Mouse (Mus musculus) limb, embryonic 10.5 days (tissue): ENCODE data around the gene Zfp949. TPM values are rescaled to one million over a fixed set of nuclear protein-coding genes. Genes with fewer than 3 reads are reported as not detected.
"Not testable (repeated sequence)": the region's sequence is repeated elsewhere in the genome, so short reads cannot be mapped to it uniquely, and the experiment has no call there.

Source experiments
- DNase-seq: peaks from one replicate; pipeline ENCODE4 v3.0.0-alpha.2; 2017; ENCODE audit warnings: low spot score
- H3K27ac ChIP-seq: fragments of 300-500 bp; sonication (generic); 2 replicates; pipeline ENCODE4 v1.5.1; 2016; ENCODE audit warnings: mild to moderate bottlenecking
- H3K27me3 ChIP-seq: fragments of 300-500 bp; sonication (generic); 2 replicates; pipeline ENCODE4 v1.6.1; 2016; ENCODE audit warnings: low read depth, mild to moderate bottlenecking; ENCODE audit not compliant: poor library complexity, severe bottlenecking
- H3K36me3 ChIP-seq: fragments of 300-500 bp; sonication (generic); 2 replicates; pipeline ENCODE4 v1.6.1; 2016; ENCODE audit warnings: mild to moderate bottlenecking, moderate library complexity
- H3K4me1 ChIP-seq: fragments of 300-500 bp; sonication (generic); 2 replicates; pipeline ENCODE4 v1.6.1; 2016
- H3K4me3 ChIP-seq: fragments of 300-500 bp; sonication (generic); 2 replicates; pipeline ENCODE4 v1.5.1; 2016; ENCODE audit warnings: mild to moderate bottlenecking, moderate library complexity
- H3K9me3 ChIP-seq: fragments of 300-500 bp; sonication (generic); replicated peaks from 2 replicates; pipeline ENCODE4 v1.6.1; 2016; ENCODE audit warnings: mild to moderate bottlenecking
- WGBS: fragments of 180-500 bp; shearing (Covaris S2); methylation state at CpG from one replicate; pipeline ENCODE4 v1.1.7; 2016; 5-methylcytosine and 5-hydroxymethylcytosine counted together
- polyA plus RNA-seq: library from polyadenylated mRNA; unstranded; fragments of >200 nt; fragmentation: Nextera tagmentation; extraction: Ambion mirVana; gene quantifications from 2 replicates; pipeline ENCODE4 v1.2.1, GENCODE M21; 2016

Gene Zfp949
- polyA plus RNA-seq, 1 experiment from 2014 or later, result 9.1 TPM

DNA sequence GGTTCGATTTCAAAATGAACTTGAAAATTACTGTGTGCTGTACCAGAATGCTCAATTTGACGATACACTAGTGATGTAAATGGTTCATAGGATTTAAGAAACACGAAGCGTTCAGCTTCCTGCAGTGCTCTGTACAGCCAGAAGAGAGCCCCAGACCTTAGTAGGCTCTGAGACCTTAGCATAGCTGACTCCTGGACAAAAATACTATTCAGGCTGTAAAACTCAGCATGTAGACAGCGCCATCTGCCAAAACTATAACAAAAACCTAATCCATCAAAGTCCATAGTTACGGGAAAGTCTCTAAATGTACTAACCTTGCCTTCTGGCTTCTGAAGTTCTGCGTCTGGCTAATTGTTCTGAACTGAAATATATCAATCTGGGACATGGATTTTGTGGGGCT, 550 bp upstream of the Zfp949 start:
- peaks cover under 1% of the 10 kb centered on the region; the same call in 1 of the 2 replicates for H3K36me3 ChIP-seq
- WGBS, result 39% methylated on average over 7 of the region's 7 CpGs
- DNase-seq, result no peak
- no peaks in the 10 kb centered on the region for H3K27me3 ChIP-seq
- H3K9me3 ChIP-seq, result no peaks in the 10 kb centered on the region
- H3K27ac ChIP-seq, result peak overlapping the region; percentile 85
- H3K4me3 ChIP-seq, result peak overlapping the region; percentile 69
- H3K4me1 ChIP-seq, result peaks cover 21% of the 10 kb centered on the region

DNA sequence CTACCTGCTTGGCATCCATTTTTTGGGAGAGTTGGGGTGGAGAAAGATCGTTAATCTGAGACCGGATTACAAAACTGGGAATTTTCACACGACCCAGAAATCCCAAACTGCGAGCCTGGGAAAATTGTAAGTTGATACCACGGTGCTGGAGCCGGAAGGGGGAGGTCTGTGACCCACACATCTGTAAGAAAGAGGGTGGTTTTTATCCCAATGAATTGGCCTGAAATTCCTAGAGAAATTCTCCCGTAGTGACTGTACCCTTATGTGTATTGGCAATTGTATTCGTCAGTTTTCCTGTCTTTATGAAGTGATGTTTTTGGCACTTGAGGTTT, 760 bp downstream of the Zfp949 start:
- H3K9me3 ChIP-seq, result no peaks in the 10 kb centered on the region
- H3K27ac ChIP-seq, result peak overlapping the region; percentile 85
- 4% methylated on average over 8 of the region's 8 CpGs for WGBS
- H3K27me3 ChIP-seq, result no peaks in the 10 kb centered on the region
- peaks cover 21% of the 10 kb centered on the region for H3K4me1 ChIP-seq
- DNase-seq, result no peak
- H3K4me3 ChIP-seq, result peak overlapping the region; percentile 69
- H3K36me3 ChIP-seq, result peaks cover 12% of the 10 kb centered on the region

DNA sequence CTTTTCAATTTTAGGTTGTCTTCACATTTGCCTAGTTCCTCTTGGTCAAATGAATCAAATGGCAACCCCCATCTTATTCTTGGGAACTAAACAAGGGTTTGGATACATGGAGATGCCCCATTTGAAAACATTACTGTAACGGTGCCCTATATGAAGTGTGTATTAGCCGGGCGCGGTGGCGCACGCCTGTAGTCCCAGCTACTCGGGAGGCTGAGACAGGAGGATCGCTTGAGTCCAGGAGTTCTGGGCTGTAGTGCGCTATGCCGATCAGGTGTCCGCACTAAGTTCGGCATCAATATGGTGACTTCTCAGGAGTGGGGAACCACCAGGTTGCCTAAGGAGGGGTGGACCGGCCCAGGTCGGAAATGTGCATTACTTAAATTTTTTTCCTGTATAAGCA, 5.3 kb downstream of the Zfp949 start:
- no peak for DNase-seq
- Histone ChIP-seq H3K9me3 (no peaks in the 10 kb centered on the region), H3K27me3 (no peaks in the 10 kb centered on the region), H3K4me3 (no peak overlapping the region), H3K4me1 (peaks cover 21% of the 10 kb centered on the region), H3K27ac (no peak overlapping the region), H3K36me3 (peaks cover 24% of the 10 kb centered on the region)
- 97% methylated on average over 14 of the region's 14 CpGs for WGBS

DNA sequence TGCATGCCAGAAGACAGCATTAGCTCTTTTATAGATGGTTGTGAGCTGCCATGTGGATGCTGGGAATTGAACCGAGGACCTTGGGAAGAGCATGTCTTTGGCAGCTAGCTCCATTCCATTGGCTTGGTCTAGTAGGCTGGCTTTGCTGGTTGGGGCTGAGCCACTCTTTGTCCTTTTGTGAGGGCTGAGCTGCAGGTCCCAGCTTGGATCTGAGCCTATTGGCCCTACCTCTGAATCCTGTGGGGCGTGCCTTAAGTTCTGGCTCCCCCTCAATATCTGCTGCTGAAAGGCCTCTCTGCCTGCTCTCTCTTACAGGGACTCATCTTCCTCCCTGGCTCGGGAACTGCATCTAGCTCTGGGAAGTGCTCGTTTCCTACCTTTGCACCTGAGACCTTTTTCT, 10.3 kb downstream of the Zfp949 start:
- H3K36me3 ChIP-seq, result peaks cover 41% of the 10 kb centered on the region
- WGBS, result 88% methylated on average over 4 of the region's 4 CpGs
- H3K27me3 ChIP-seq, result no peaks in the 10 kb centered on the region
- H3K27ac ChIP-seq, result no peak overlapping the region
- no peaks in the 10 kb centered on the region for H3K4me1 ChIP-seq
- no peak overlapping the region for H3K4me3 ChIP-seq
- no peak for DNase-seq
- no peaks in the 10 kb centered on the region for H3K9me3 ChIP-seq

DNA sequence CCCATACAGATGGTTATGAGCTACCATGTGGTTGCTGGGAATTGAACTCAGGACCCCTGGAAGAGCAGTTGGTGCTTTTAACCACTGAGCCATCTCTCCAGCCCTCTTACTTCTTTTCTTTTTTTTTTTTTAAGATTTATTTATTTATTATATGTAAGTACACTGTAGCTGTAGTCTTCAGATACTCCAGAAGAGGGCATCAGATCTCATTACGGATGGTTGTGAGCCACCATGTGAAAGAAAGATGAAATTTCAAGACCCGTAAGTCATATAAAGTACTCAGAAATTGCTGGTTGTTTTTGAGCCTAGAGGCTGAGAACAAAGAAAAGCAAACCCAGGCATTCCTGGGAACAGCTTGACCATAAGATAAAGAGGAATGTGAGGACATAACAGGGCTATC, 13.7 kb downstream of the Zfp949 start:
- peaks cover 53% of the 10 kb centered on the region for H3K36me3 ChIP-seq
- H3K4me3 ChIP-seq, H3K9me3 ChIP-seq, DNase-seq, H3K27ac ChIP-seq, H3K4me1 ChIP-seq, H3K27me3 ChIP-seq: not testable (repeated sequence)
- WGBS, result 96% methylated on average over 2 of the region's 2 CpGs

DNA sequence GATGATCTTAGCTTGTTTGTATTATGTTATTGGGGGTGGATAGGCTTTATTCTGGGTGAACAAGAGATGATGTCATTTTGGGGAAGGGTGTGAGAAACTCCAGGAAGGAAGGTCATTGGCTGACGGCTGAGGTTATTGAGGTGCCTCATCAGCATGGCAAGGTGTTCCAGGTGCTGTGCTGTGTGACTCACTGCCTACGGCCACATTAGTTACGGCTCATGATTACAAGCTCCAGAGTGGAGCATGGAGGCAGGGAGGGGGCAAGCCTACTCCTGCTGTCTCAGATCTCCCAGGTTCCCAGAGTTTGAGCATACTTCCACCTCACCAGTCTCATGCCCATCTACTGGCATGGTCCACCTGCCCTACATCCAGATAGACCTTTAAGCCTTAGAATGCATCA, 22.7 kb downstream of the Zfp949 start:
- H3K4me1 ChIP-seq, H3K4me3 ChIP-seq, DNase-seq, H3K27ac ChIP-seq, H3K27me3 ChIP-seq: not testable (repeated sequence)
- Histone ChIP-seq H3K9me3 (peaks cover 17% of the 10 kb centered on the region), H3K36me3 (peaks cover 45% of the 10 kb centered on the region)
- WGBS, result 98% methylated on average over 3 of the region's 3 CpGs

DNA sequence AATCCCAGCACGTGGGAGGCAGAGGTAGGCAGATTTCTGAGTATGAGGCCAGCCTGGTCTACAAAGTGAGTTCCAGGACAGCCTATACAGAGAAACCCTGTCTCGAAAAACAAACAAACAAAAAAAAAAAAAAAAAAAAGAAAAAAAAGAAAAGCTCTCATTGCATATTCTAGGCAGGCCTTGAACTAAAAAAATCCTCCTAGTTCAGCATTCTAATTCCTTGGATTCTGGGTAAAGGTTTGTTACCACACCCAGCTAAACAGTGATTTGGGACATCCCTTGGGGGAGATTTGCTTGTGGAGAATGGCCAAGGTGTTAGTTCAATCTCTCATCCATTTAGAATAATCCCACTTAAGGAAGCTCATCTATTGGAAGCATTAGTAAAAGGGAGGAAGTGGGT, 32.8 kb downstream of the Zfp949 start, which contains the start of gene Trim43a:
Gene Trim43a (plus strand): TSS at position 301 of the 400 bp plus-strand sequence.
- not testable (repeated sequence) for H3K27me3 ChIP-seq, H3K9me3 ChIP-seq, H3K4me3 ChIP-seq, H3K27ac ChIP-seq, H3K4me1 ChIP-seq, H3K36me3 ChIP-seq, DNase-seq
- 88% methylated on average over 2 of the region's 2 CpGs for WGBS

DNA sequence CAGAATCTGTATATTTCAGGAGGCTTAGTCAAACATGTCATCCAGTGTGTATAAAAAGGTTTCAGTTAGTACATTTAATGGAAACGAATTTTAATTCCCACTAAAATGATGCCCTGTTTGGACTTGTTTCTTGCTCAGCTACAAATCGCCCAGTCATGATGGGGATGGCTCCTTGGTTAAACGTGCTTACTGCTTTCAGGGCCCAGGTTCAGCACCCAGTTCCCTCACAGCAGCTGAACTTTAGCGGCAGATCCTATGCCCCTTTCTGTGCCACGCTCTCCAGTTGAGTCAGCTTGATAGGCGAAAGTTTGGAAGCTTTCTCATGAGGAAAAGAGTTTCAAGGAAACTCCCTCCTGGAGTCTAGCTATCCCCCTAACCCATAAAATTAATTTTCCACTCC, 45.9 kb downstream of the Zfp949 start:
- not testable (repeated sequence) for H3K4me1 ChIP-seq, DNase-seq, H3K36me3 ChIP-seq, H3K27ac ChIP-seq, H3K4me3 ChIP-seq, H3K9me3 ChIP-seq, H3K27me3 ChIP-seq
- 70% methylated on average over 6 of the region's 6 CpGs for WGBS

DNA sequence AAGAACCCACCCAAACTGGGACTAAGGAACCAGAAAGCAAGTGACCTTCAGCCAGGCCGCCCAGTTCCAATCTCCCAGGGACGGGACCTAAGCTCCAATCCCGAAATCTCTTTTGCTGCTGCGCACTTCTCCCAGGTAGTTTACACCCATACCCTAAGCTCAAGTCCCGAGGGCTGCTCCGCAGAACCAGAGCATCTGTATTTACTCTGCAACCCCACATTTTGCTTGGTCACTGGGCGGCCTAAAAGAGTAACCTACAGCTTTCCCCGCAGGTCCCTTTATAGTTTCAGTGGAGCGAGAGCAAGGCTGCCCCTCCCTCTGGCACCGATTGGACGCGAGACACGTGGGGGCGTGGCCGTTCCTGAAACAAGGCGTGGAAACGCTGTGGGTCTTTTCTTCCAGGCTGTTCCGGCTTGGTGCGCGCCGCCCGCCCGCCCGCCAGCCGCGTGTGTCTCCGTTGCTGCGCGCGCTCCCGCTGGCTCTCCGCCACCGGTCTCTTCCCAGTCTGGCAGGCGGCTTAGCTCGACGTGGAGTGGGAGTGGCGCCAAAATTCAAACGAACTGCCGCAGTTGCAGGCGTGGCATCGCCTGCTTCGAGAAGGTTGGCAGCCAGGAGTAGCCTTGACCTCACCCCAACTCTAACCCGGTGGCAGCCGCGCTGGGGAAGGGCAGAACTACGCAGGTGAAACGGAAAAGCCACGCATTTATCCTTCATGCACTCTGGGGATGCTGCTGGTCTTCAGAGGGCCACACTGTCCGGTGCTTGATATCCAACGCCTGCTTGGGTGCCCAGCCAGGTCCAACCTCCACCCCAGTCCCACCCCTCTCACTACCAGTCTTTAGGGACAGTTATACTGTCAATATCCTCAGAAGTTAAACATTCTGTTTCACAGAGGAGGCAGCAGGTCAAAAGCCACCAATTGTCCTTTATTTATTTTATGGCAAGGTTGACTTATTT, 51.7 kb downstream of the Zfp949 start:
- not testable (repeated sequence) for H3K9me3 ChIP-seq, H3K4me1 ChIP-seq, H3K27me3 ChIP-seq, H3K36me3 ChIP-seq
- 2% methylated on average over 50 of the region's 50 CpGs for WGBS
- Histone ChIP-seq H3K27ac (peak overlapping the region; percentile 42; the same call in 1 of the 2 replicates), H3K4me3 (peak overlapping the region; percentile 49)
- DNase-seq, result peak; percentile 91

Other genes with a start within 250 kb of the Zfp949 start
- gene Nt5e, start 220.8 kb upstream of the Zfp949 start, polyA plus RNA-seq, result 0.97 and 1.6 TPM in 2 replicates
- 17.6 and 18.9 TPM in 2 replicates for gene Snx14, start 109.1 kb upstream of the Zfp949 start, polyA plus RNA-seq
- gene Gm20537, start 91.4 kb upstream of the Zfp949 start, polyA plus RNA-seq, result 0.79 TPM in 1 of 2 replicates, not detected in the other
- 125 and 132 TPM in 2 replicates for gene Syncrip, start 65.4 kb upstream of the Zfp949 start, polyA plus RNA-seq
- 0.13 and 0.15 TPM in 2 replicates for gene Trim43a, start 32.9 kb downstream of the Zfp949 start, polyA plus RNA-seq
- 26.5 and 33.8 TPM in 2 replicates for gene Mthfsl, start 172.3 kb downstream of the Zfp949 start, polyA plus RNA-seq
- not detected in 2 replicates for gene Bcl2a1d, start 183.9 kb downstream of the Zfp949 start, polyA plus RNA-seq